ENCODE assay signal across 13 mouse cellular contexts in genomic region chr5:113448023-113448734, GRCm38 (mm10). TPM values are rescaled to one million over a fixed set of nuclear protein-coding genes. Genes with fewer than 3 reads are reported as not detected.
DNase-seq lines count a peak whose midpoint lies in the region; ATAC-seq and TF ChIP-seq lines count a peak whose summit lies in the region.
"Had no signal": no experiment of that assay in that cellular context is flagged by ENCODE, and none has a peak within 500 bp of the region (broad histone marks: within the 10 kb centered on the region; RNA-seq: fewer than 3 reads in every experiment).

No protein-coding gene starts in this region.

- no peaks in the 10 kb centered on the region for H3K9me3 ChIP-seq in forebrain, embryonic 12.5 days
- H3K9me3 ChIP-seq in forebrain, embryonic 11.5 days (ENCODE audit: control insufficient read depth, low read length), result peaks cover 3% of the 10 kb centered on the region; the same call in 1 of the 2 replicates
- no peaks in the 10 kb centered on the region for H3K9me3 ChIP-seq in hindbrain, postnatal 0 days (ENCODE audit: low read length)

- no peaks in the 10 kb centered on the region for H3K27me3 ChIP-seq in forebrain, embryonic 12.5 days
- H3K27me3 ChIP-seq in forebrain, embryonic 11.5 days (ENCODE audit: control insufficient read depth, insufficient read depth, low read length), result no peaks in the 10 kb centered on the region
- H3K27me3 ChIP-seq in hindbrain, postnatal 0 days (ENCODE audit: insufficient read depth, low read length), result no peaks in the 10 kb centered on the region
- H3K27me3 ChIP-seq: Patski had no signal

- peaks cover 19% of the 10 kb centered on the region for H3K4me1 ChIP-seq in forebrain, embryonic 12.5 days
- H3K4me1 ChIP-seq in forebrain, embryonic 11.5 days (replicated peaks; ENCODE audit: control insufficient read depth, insufficient read depth, low read length), result peaks cover 4% of the 10 kb centered on the region
- H3K4me1 ChIP-seq in hindbrain, postnatal 0 days (ENCODE audit: insufficient read depth, low read length), result peaks cover 6% of the 10 kb centered on the region; the same call in 1 of the 2 replicates

- no peak overlapping the region for H3K4me3 ChIP-seq in forebrain, embryonic 12.5 days (replicated peaks)
- no peak overlapping the region for H3K4me3 ChIP-seq in forebrain, embryonic 11.5 days (ENCODE audit: low read depth, low read length)
- no peak overlapping the region for H3K4me3 ChIP-seq in hindbrain, postnatal 0 days (ENCODE audit: low read length)

- H3K36me3 ChIP-seq in forebrain, embryonic 12.5 days (replicated peaks), result no peaks in the 10 kb centered on the region
- no peaks in the 10 kb centered on the region for H3K36me3 ChIP-seq in forebrain, embryonic 11.5 days (ENCODE audit: control insufficient read depth, insufficient read depth, low read length)
- no peaks in the 10 kb centered on the region for H3K36me3 ChIP-seq in hindbrain, postnatal 0 days (ENCODE audit: insufficient read depth, low read length)

- intact Hi-C loops in gastrocnemius, postnatal 14 days (cut with DNase I; ENCODE audit: low total_unique reads), result no loop called here
- intact Hi-C loops in gastrocnemius, postnatal 36 days (cut with DNase I), result no loop called here

- DNase-seq in forebrain, embryonic 11.5 days (ENCODE audit: low spot score), result no peak
- DNase-seq in embryo, embryonic 10.5 days (ENCODE audit: low spot score), result peak; percentile 73
- DNase-seq in hindbrain, postnatal 0 days (ENCODE audit: low spot score), result peak; percentile 73
- DNase-seq in neural tube, embryonic 10.5 days (ENCODE audit: extremely low spot score, low spot score), result peak; percentile 50
- no peak for DNase-seq in thymus, postnatal 14 days
- DNase-seq in gastrocnemius, postnatal 14 days, result no peak
- no peak for DNase-seq in gastrocnemius, postnatal 36 days
- DNase-seq: cerebellum, postnatal 36 days; gastrocnemius, postnatal 10 days; heart, postnatal 36 days; lung, adult 2 months had no signal

- no peak overlapping the region for H3K4me2 ChIP-seq in forebrain, embryonic 12.5 days
- no peak overlapping the region for H3K4me2 ChIP-seq in forebrain, embryonic 11.5 days (ENCODE audit: low read depth, low read length, severe bottlenecking)
- no peak overlapping the region for H3K4me2 ChIP-seq in hindbrain, postnatal 0 days (ENCODE audit: low read depth, low read length)

- 72% methylated on average over 9 of the region's 9 CpGs for WGBS in forebrain, embryonic 12.5 days
- 68% methylated on average over 9 of the region's 9 CpGs for WGBS in forebrain, embryonic 11.5 days
- WGBS in hindbrain, postnatal 0 days, result 32% methylated on average over 9 of the region's 9 CpGs

- H3K27ac ChIP-seq in forebrain, embryonic 12.5 days, result peak overlapping the region; percentile 10
- no peak overlapping the region for H3K27ac ChIP-seq in forebrain, embryonic 11.5 days (ENCODE audit: low read depth, low read length)
- H3K27ac ChIP-seq in hindbrain, postnatal 0 days, result peak overlapping the region; percentile 27; the same call in 1 of the 2 replicates

- peak; percentile 62; the same call in 1 of the 2 replicates for ATAC-seq in forebrain, embryonic 12.5 days (ENCODE audit: low FRiP score)
- no peak for ATAC-seq in forebrain, embryonic 11.5 days (replicated peaks; ENCODE audit: low FRiP score)
- ATAC-seq in hindbrain, postnatal 0 days, result peak; percentile 56
- ATAC-seq: Patski had no signal

- TF ChIP-seq CTCF in hindbrain, postnatal 0 days (IDR thresholded peaks at IDR 0.05; ENCODE audit: low read depth), result no peak

- no peak overlapping the region for H3K9ac ChIP-seq in forebrain, embryonic 12.5 days
- H3K9ac ChIP-seq in forebrain, embryonic 11.5 days (ENCODE audit: low read length), result no peak overlapping the region
- H3K9ac ChIP-seq in hindbrain, postnatal 0 days (replicated peaks; ENCODE audit: low read length), result no peak overlapping the region

RNA-seq across cellular contexts. Expression of gene Wscd2, which starts 42.0 kb away (rescaled TPM):
- polyA plus RNA-seq in forebrain, embryonic 12.5 days (2016; fragmentation: Nextera tagmentation; extraction: Ambion mirVana), result 8.4 and 8.7 TPM in 2 replicates
- 6.7 and 7.6 TPM in 2 replicates for polyA plus RNA-seq in forebrain, embryonic 11.5 days (2014; fragmentation: Nextera tagmentation; extraction: Ambion mirVana)
- 25.1 and 33.8 TPM in 2 replicates for total RNA-seq in hindbrain, postnatal 0 days (2014; rRNA removed)
- polyA plus RNA-seq in hindbrain, postnatal 0 days (2015; fragmentation: Nextera tagmentation; extraction: Ambion mirVana), result 8.9 and 9.8 TPM in 2 replicates
- under 1 TPM; 0.44 to 0.72 TPM for total RNA-seq in gastrocnemius, postnatal 14 days (2021)
- under 1 TPM; 0.23 to 0.30 TPM for total RNA-seq in gastrocnemius, postnatal 36 days (2021)

Comparison
In these comparisons a context has a peak if more than half of its experiments do, and no peak if none do; other contexts are left out.
1. DNase-seq: peak in embryo, embryonic 10.5 days (single experiment), hindbrain, postnatal 0 days (single experiment) and neural tube, embryonic 10.5 days (single experiment); none in forebrain, embryonic 11.5 days (single experiment), thymus, postnatal 14 days (single experiment), gastrocnemius, postnatal 14 days (single experiment) and gastrocnemius, postnatal 36 days (0 of 2).
2. RNA of gene Wscd2, which starts 42.0 kb away (total RNA-seq): 25.1 to 33.8 TPM in hindbrain, postnatal 0 days; 0.44 to 0.72 TPM in gastrocnemius, postnatal 14 days and 0.23 to 0.30 TPM in gastrocnemius, postnatal 36 days; every median in the first group is over 10 times any median in the second.